ENCODE assay signal across 9 mouse cellular contexts in the genomic region with DNA sequence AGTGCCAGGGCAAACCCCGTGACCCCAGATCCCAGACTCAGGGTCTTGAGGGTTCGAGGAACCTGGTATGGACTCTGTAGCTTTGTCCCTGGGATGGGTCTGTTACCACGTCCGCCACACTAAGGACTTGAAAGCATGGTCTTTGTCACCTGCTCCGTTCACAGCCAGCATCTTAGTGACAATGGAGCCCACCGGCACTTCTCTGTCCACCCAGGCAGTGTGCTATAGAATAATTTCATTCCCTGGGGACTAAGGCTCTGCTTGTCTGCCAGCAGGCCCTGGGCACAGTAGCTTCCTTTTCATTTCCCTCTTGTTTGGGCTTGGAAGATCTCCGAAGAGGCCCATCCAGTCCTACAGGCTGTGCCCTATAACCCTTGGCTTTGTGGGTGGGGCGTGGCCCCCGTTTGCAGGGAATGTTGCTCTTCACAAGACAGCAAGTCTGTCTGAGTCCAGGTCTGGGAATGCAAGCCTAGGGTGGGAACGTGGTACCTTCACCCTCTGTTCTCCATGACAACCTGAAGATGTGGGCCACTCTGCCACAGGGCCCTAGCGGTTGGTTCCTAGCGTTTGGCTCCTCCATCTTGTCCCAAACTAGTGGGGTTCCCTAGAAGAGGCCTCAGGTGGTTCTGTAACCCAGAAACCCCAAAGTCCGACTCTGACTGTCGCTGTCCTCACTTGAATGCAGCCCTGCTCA. TPM values are rescaled to one million over a fixed set of nuclear protein-coding genes. Genes with fewer than 3 reads are reported as not detected.
DNase-seq lines count a peak whose midpoint lies in the region; ATAC-seq and TF ChIP-seq lines count a peak whose summit lies in the region.
"Had no signal": no experiment of that assay in that cellular context is flagged by ENCODE, and none has a peak within 500 bp of the region (broad histone marks: within the 10 kb centered on the region; RNA-seq: fewer than 3 reads in every experiment).

No protein-coding gene starts in this region.

- WGBS in forebrain, embryonic 13.5 days, result 65% methylated on average over 14 of the region's 14 CpGs
- WGBS in intestine, postnatal 0 days, result 68% methylated on average over 14 of the region's 14 CpGs
- WGBS in stomach, embryonic 16.5 days, result 60% methylated on average over 14 of the region's 14 CpGs
- WGBS in kidney, adult 2 months, result 87% methylated on average over 14 of the region's 14 CpGs

- no peak for TF ChIP-seq CTCF in testis, adult 2 months (IDR thresholded peaks at IDR 0.05; ENCODE audit: control insufficient read depth, insufficient read depth, insufficient replicate concordance, low read depth, low read length)
- TF ChIP-seq CTCF in intestine, postnatal 0 days (IDR thresholded peaks at IDR 0.05; ENCODE audit: low read depth), result no peak
- no peak for TF ChIP-seq CTCF in kidney, adult 2 months (conservative IDR thresholded peaks at IDR 0.05; ENCODE audit: insufficient read depth, insufficient read length, low read depth, low read length)

- no peaks in the 10 kb centered on the region for H3K27me3 ChIP-seq in testis, adult 2 months (ENCODE audit: control insufficient read depth, insufficient read depth, low read length)
- no peaks in the 10 kb centered on the region for H3K27me3 ChIP-seq in forebrain, embryonic 13.5 days
- H3K27me3 ChIP-seq in intestine, postnatal 0 days (replicated peaks; ENCODE audit: control insufficient read depth, insufficient read depth, low read length), result no peaks in the 10 kb centered on the region
- no peaks in the 10 kb centered on the region for H3K27me3 ChIP-seq in stomach, embryonic 16.5 days (ENCODE audit: control insufficient read depth, insufficient read depth, low read length)
- H3K27me3 ChIP-seq in kidney, adult 2 months (replicated peaks; ENCODE audit: control insufficient read depth, insufficient read depth, low read length), result no peaks in the 10 kb centered on the region

- no peak overlapping the region for H3K4me3 ChIP-seq in testis, adult 2 months (ENCODE audit: control insufficient read depth, low read depth, low read length)
- peak overlapping the region; percentile 17 for H3K4me3 ChIP-seq in forebrain, embryonic 13.5 days
- H3K4me3 ChIP-seq in intestine, postnatal 0 days (ENCODE audit: low read depth, low read length), result no peak overlapping the region
- H3K4me3 ChIP-seq in stomach, embryonic 16.5 days (replicated peaks; ENCODE audit: low read length), result no peak overlapping the region
- no peak overlapping the region for H3K4me3 ChIP-seq in kidney, adult 2 months (ENCODE audit: insufficient read depth, low read depth, low read length)

- no peak for DNase-seq in testis, postnatal 10 days (ENCODE audit: low spot score)
- no peak for DNase-seq in urinary bladder, adult 18-20 months (ENCODE audit: low spot score in 2 of 2)
- no peak for DNase-seq in layer of hippocampus, adult 11-12 months (ENCODE audit: low spot score)
- DNase-seq in kidney, adult 2 months, result no peak
- DNase-seq: lung, embryonic 14.5 days had no signal

- peak overlapping the region; percentile 54 for H3K27ac ChIP-seq in testis, adult 2 months (ENCODE audit: control insufficient read depth, insufficient read depth, low read depth, low read length)
- peak overlapping the region; percentile 20; the same call in 1 of the 2 replicates for H3K27ac ChIP-seq in forebrain, embryonic 13.5 days
- H3K27ac ChIP-seq in intestine, postnatal 0 days (ENCODE audit: low read depth, low read length), result no peak overlapping the region; the same call in 1 of the 2 replicates
- peak overlapping the region; percentile 82; the same call in 1 of the 2 replicates for H3K27ac ChIP-seq in stomach, embryonic 16.5 days (ENCODE audit: low read length)
- H3K27ac ChIP-seq in kidney, adult 2 months (ENCODE audit: insufficient read depth, low read depth, low read length), result no peak overlapping the region

- ATAC-seq in forebrain, embryonic 13.5 days, result no peak
- ATAC-seq in intestine, postnatal 0 days, result no peak
- no peak for ATAC-seq in stomach, embryonic 16.5 days (ENCODE audit: insufficient read depth, low FRiP score)

- peaks cover 36% of the 10 kb centered on the region for H3K4me1 ChIP-seq in testis, adult 2 months (ENCODE audit: control insufficient read depth, insufficient read depth, low read length)
- peaks cover 85% of the 10 kb centered on the region for H3K4me1 ChIP-seq in forebrain, embryonic 13.5 days
- 0 out of 2 replicates have a peak, but pooled peaks cover 5% of the 10 kb centered on the region for H3K4me1 ChIP-seq in intestine, postnatal 0 days (replicated peaks; ENCODE audit: control insufficient read depth, insufficient read depth, low read length)
- peaks cover 44% of the 10 kb centered on the region for H3K4me1 ChIP-seq in stomach, embryonic 16.5 days (ENCODE audit: control insufficient read depth, insufficient read depth, low read length)
- no peaks in the 10 kb centered on the region for H3K4me1 ChIP-seq in kidney, adult 2 months (ENCODE audit: control insufficient read depth, insufficient read depth, low read length)

- no peaks in the 10 kb centered on the region for H3K9me3 ChIP-seq in forebrain, embryonic 13.5 days (replicated peaks)
- H3K9me3 ChIP-seq in intestine, postnatal 0 days (ENCODE audit: control insufficient read depth), result no peaks in the 10 kb centered on the region
- H3K9me3 ChIP-seq in stomach, embryonic 16.5 days (replicated peaks; ENCODE audit: control insufficient read depth, low read length), result no peaks in the 10 kb centered on the region

- no peak for TF ChIP-seq POLR2A in testis, adult 2 months (IDR thresholded peaks at IDR 0.05; ENCODE audit: control insufficient read depth, low read depth, low read length)
- no peak for TF ChIP-seq POLR2A in kidney, adult 2 months (IDR thresholded peaks at IDR 0.05; ENCODE audit: low read depth, low read length)

- H3K9ac ChIP-seq in forebrain, embryonic 13.5 days, result peak overlapping the region; percentile 58
- H3K9ac ChIP-seq in intestine, postnatal 0 days (ENCODE audit: low read depth, low read length), result no peak overlapping the region
- H3K9ac ChIP-seq in stomach, embryonic 16.5 days (ENCODE audit: low read length), result no peak overlapping the region
- H3K9ac ChIP-seq: lung, embryonic 14.5 days had no signal

- no peaks in the 10 kb centered on the region for H3K36me3 ChIP-seq in testis, adult 2 months (ENCODE audit: control insufficient read depth, insufficient read depth, low read length)
- peaks cover 6% of the 10 kb centered on the region; the same call in 1 of the 2 replicates for H3K36me3 ChIP-seq in forebrain, embryonic 13.5 days (ENCODE audit: poor library complexity, severe bottlenecking)
- H3K36me3 ChIP-seq in intestine, postnatal 0 days (ENCODE audit: control insufficient read depth, insufficient read depth), result no peaks in the 10 kb centered on the region; the same call in 1 of the 2 replicates
- no peaks in the 10 kb centered on the region for H3K36me3 ChIP-seq in stomach, embryonic 16.5 days (ENCODE audit: control insufficient read depth, insufficient read depth, low read length)
- H3K36me3 ChIP-seq in kidney, adult 2 months (ENCODE audit: control insufficient read depth, insufficient read depth, low read length), result no peaks in the 10 kb centered on the region

- peak overlapping the region; percentile 80 for H3K4me2 ChIP-seq in forebrain, embryonic 13.5 days
- H3K4me2 ChIP-seq in intestine, postnatal 0 days (replicated peaks; ENCODE audit: low read depth), result peak overlapping the region; percentile 24; the same call in 1 of the 2 replicates
- peak overlapping the region; percentile 31; the same call in 1 of the 2 replicates for H3K4me2 ChIP-seq in stomach, embryonic 16.5 days (ENCODE audit: low read depth, low read length)
- H3K4me2 ChIP-seq: lung, embryonic 14.5 days had no signal

RNA-seq across cellular contexts. Expression of a gene that starts 4.3 kb away (rescaled TPM):
- polyA plus RNA-seq in testis, adult 2 months (2012; rRNA removed), result 51.6 and 54.3 TPM in 2 replicates
- 84.5 and 87.5 TPM in 2 replicates for polyA plus RNA-seq in forebrain, embryonic 13.5 days (2015; fragmentation: Nextera tagmentation; extraction: Ambion mirVana)
- 16.4 and 21.8 TPM in 2 replicates for polyA plus RNA-seq in intestine, postnatal 0 days (2015; fragmentation: Nextera tagmentation; extraction: Ambion mirVana)
- 34.0 and 42.8 TPM in 2 replicates for polyA plus RNA-seq in stomach, embryonic 16.5 days (2015; fragmentation: Nextera tagmentation; extraction: Ambion mirVana)
- polyA plus RNA-seq in kidney, adult 2 months (2012; rRNA removed), result 18.1 and 18.3 TPM in 2 replicates

Comparison
In these comparisons a context has a peak if more than half of its experiments do, and no peak if none do; other contexts are left out.
1. H3K27ac ChIP-seq: peak in testis, adult 2 months (single experiment), forebrain, embryonic 13.5 days (single experiment) and stomach, embryonic 16.5 days (single experiment); none in intestine, postnatal 0 days (single experiment) and kidney, adult 2 months (single experiment).
2. H3K4me2 ChIP-seq: peak in every context shown above with its lines; median percentile 80 in forebrain, embryonic 13.5 days; 31 in stomach, embryonic 16.5 days; 24 in intestine, postnatal 0 days.